Mouse (Mus musculus) ES-Bruce4 (cell line): ENCODE measurements around the gene Themis2. TPM values are rescaled to one million over a fixed set of nuclear protein-coding genes. Genes with fewer than 3 reads are reported as not detected.

Experiments used
- H3K27ac ChIP-seq: 2 replicates; pipeline ENCODE4 v1.5.1; 2012; ENCODE audit warnings: low read length, inconsistent platforms; ENCODE audit not compliant: insufficient read depth
- H3K27me3 ChIP-seq: 2 replicates; pipeline ENCODE4 v1.6.1; 2012; ENCODE audit warnings: mild to moderate bottlenecking, low read length, inconsistent platforms; ENCODE audit not compliant: control insufficient read depth, poor library complexity, insufficient read depth, severe bottlenecking
- H3K36me3 ChIP-seq: 2 replicates; pipeline ENCODE4 v1.6.1; 2012; ENCODE audit warnings: inconsistent platforms, mild to moderate bottlenecking, low read length, moderate library complexity; ENCODE audit not compliant: control insufficient read depth, poor library complexity, insufficient read depth, severe bottlenecking
- H3K4me1 ChIP-seq: one replicate; pipeline ENCODE4 v1.8.1; 2011; ENCODE audit warnings: low read length; ENCODE audit not compliant: control insufficient read depth, insufficient read depth
- H3K4me3 ChIP-seq: 2 replicates; pipeline ENCODE4 v1.5.1; 2011; ENCODE audit warnings: low read depth, mild to moderate bottlenecking, low read length
- H3K9ac ChIP-seq: 2 replicates; pipeline ENCODE4 v1.6.1; 2012; ENCODE audit warnings: low read depth, mild to moderate bottlenecking, inconsistent platforms; ENCODE audit not compliant: poor library complexity, severe bottlenecking
- H3K9me3 ChIP-seq: replicated peaks from 2 replicates; pipeline ENCODE4 v1.6.1; 2012; ENCODE audit warnings: mild to moderate bottlenecking, low read length, inconsistent platforms; ENCODE audit not compliant: control insufficient read depth, poor library complexity, insufficient read depth, severe bottlenecking
- CTCF ChIP-seq: IDR thresholded peaks from one replicate; pipeline ENCODE4 v1.8.1; 2011; ENCODE audit warnings: low read depth, low read length
- EP300 ChIP-seq: IDR thresholded peaks from 2 replicates; pipeline ENCODE4 v1.6.1; 2011; ENCODE audit warnings: low read depth, low read length; ENCODE audit not compliant: insufficient read depth
- POLR2A ChIP-seq: IDR thresholded peaks from one replicate; pipeline ENCODE4 v1.8.1; 2011; ENCODE audit warnings: low read length; ENCODE audit not compliant: insufficient read depth
- polyA plus RNA-seq: library from polyadenylated mRNA; stranded (reverse); fragments of >200 nt; gene quantifications from 2 replicates; pipeline ENCODE4 v1.2.4, GENCODE M21; 2011; ENCODE audit warnings: low read depth; ENCODE audit not compliant: missing spikeins, insufficient read depth, insufficient read length

Gene Themis2
- polyA plus RNA-seq, 1 experiment, result 0.84 TPM

GRCm38 (mm10) chr4:132823614-132824366 lies 27.6 kb upstream of the Themis2 start:
- TF ChIP-seq EP300 (no peak), CTCF (peak; percentile 92), POLR2A (no peak)
- H3K27me3 ChIP-seq, result no peaks in the 10 kb centered on the region
- H3K9me3 ChIP-seq, result no peaks in the 10 kb centered on the region
- no peaks in the 10 kb centered on the region for H3K4me1 ChIP-seq
- H3K9ac ChIP-seq, result no peak overlapping the region
- H3K4me3 ChIP-seq, result no peak overlapping the region
- no peak overlapping the region for H3K27ac ChIP-seq
- H3K36me3 ChIP-seq, result peaks cover 18% of the 10 kb centered on the region

GRCm38 (mm10) chr4:132818442-132818841 lies 22.3 kb upstream of the Themis2 start:
- Histone ChIP-seq H3K27me3 (no peaks in the 10 kb centered on the region), H3K4me3 (no peak overlapping the region), H3K9me3 (no peaks in the 10 kb centered on the region), H3K9ac (no peak overlapping the region), H3K4me1 (no peaks in the 10 kb centered on the region), H3K36me3 (no peaks in the 10 kb centered on the region), H3K27ac (no peak overlapping the region)
- TF ChIP-seq EP300 (no peak), CTCF (peak; percentile 14), POLR2A (no peak)

- no peak for TF ChIP-seq CTCF
- H3K9ac ChIP-seq, result no peak overlapping the region
- no peak overlapping the region for H3K4me3 ChIP-seq
- H3K36me3 ChIP-seq, result no peaks in the 10 kb centered on the region
- no peak overlapping the region for H3K27ac ChIP-seq
- no peaks in the 10 kb centered on the region for H3K27me3 ChIP-seq
- no peaks in the 10 kb centered on the region for H3K4me1 ChIP-seq
- H3K9me3 ChIP-seq, result no peaks in the 10 kb centered on the region
Measured at GRCm38 (mm10) chr4:132816855-132817254, 20.7 kb upstream of the Themis2 start.

- no peak overlapping the region for H3K9ac ChIP-seq
- H3K4me3 ChIP-seq, result no peak overlapping the region
- H3K27ac ChIP-seq, result no peak overlapping the region
- no peaks in the 10 kb centered on the region for H3K4me1 ChIP-seq
- H3K36me3 ChIP-seq, result no peaks in the 10 kb centered on the region
- H3K9me3 ChIP-seq, result no peaks in the 10 kb centered on the region
- H3K27me3 ChIP-seq, result no peaks in the 10 kb centered on the region
- TF ChIP-seq POLR2A, result no peak
- TF ChIP-seq EP300, result no peak
- no peak for TF ChIP-seq CTCF
Measured at GRCm38 (mm10) chr4:132816404-132816803, 20.2 kb upstream of the Themis2 start.

GRCm38 (mm10) chr4:132809621-132810020 lies 13.4 kb upstream of the Themis2 start:
- Histone ChIP-seq H3K9ac (no peak overlapping the region), H3K4me3 (no peak overlapping the region), H3K36me3 (no peaks in the 10 kb centered on the region), H3K27ac (no peak overlapping the region), H3K4me1 (no peaks in the 10 kb centered on the region), H3K27me3 (no peaks in the 10 kb centered on the region), H3K9me3 (peaks cover 6% of the 10 kb centered on the region)
- TF ChIP-seq POLR2A, result no peak
- TF ChIP-seq CTCF, result no peak
- TF ChIP-seq EP300, result no peak

- H3K27ac ChIP-seq, result no peak overlapping the region
- no peaks in the 10 kb centered on the region for H3K4me1 ChIP-seq
- no peak for TF ChIP-seq CTCF
- no peak for TF ChIP-seq POLR2A
- no peak for TF ChIP-seq EP300
Measured at GRCm38 (mm10) chr4:132807771-132808641, 11.8 kb upstream of the Themis2 start.

More at GRCm38 (mm10) chr4:132807771-132808641, 11.8 kb upstream of the Themis2 start:
- Histone ChIP-seq H3K4me3 (no peak overlapping the region), H3K36me3 (no peaks in the 10 kb centered on the region), H3K27me3 (no peaks in the 10 kb centered on the region), H3K9me3 (peaks cover 6% of the 10 kb centered on the region), H3K9ac (no peak overlapping the region)
